Mouse (Mus musculus) limb, embryonic 13.5 days (tissue): ENCODE data around the gene Srsf3. TPM values are rescaled to one million over a fixed set of nuclear protein-coding genes. Genes with fewer than 3 reads are reported as not detected.

ENCODE experiments used
- ATAC-seq: fragments of 200-750 bp; cut with Nextera tagmentation; 2 replicates; pipeline ENCODE4 v1.8.0; 2017; ENCODE audit warnings: low read depth, moderate number of reproducible peaks, moderate TSS enrichment; ENCODE audit not compliant: low FRiP score
- H3K27ac ChIP-seq: fragments of 300-500 bp; sonication (generic); 2 replicates; pipeline ENCODE4 v1.5.1; 2015; ENCODE audit warnings: inconsistent platforms, mild to moderate bottlenecking, moderate library complexity
- H3K27me3 ChIP-seq: fragments of 300-500 bp; sonication (generic); 2 replicates; pipeline ENCODE4 v1.6.1; 2015; ENCODE audit warnings: mild to moderate bottlenecking, inconsistent platforms
- H3K36me3 ChIP-seq: fragments of 300-500 bp; sonication (generic); 2 replicates; pipeline ENCODE4 v1.6.1; 2015; ENCODE audit warnings: inconsistent platforms, mild to moderate bottlenecking, moderate library complexity
- H3K4me1 ChIP-seq: fragments of 300-500 bp; sonication (generic); 2 replicates; pipeline ENCODE4 v1.6.1; 2015; ENCODE audit warnings: inconsistent platforms
- H3K4me2 ChIP-seq: fragments of 300-500 bp; sonication (generic); replicated peaks from 2 replicates; pipeline ENCODE4 v1.6.1; 2015; ENCODE audit warnings: inconsistent platforms, mild to moderate bottlenecking, moderate library complexity
- H3K4me3 ChIP-seq: fragments of 300-500 bp; sonication (generic); 2 replicates; pipeline ENCODE4 v1.5.1; 2015; ENCODE audit warnings: moderate library complexity, mild to moderate bottlenecking, inconsistent platforms
- H3K9ac ChIP-seq: fragments of 300-500 bp; sonication (generic); 2 replicates; pipeline ENCODE4 v1.6.1; 2015; ENCODE audit warnings: mild to moderate bottlenecking, inconsistent platforms
- H3K9me3 ChIP-seq: fragments of 300-500 bp; sonication (generic); 2 replicates; pipeline ENCODE4 v1.6.1; 2016; ENCODE audit warnings: inconsistent platforms
- WGBS: fragments of 180-500 bp; shearing (Covaris S2); methylation state at CpG from one replicate; pipeline ENCODE4 v1.1.7; 2015; 5-methylcytosine and 5-hydroxymethylcytosine counted together
- polyA plus RNA-seq: library from polyadenylated mRNA; unstranded; fragments of >200 nt; fragmentation: Nextera tagmentation; extraction: Ambion mirVana; gene quantifications from 2 replicates; pipeline ENCODE4 v1.2.1, GENCODE M21; 2015

Gene Srsf3
- polyA plus RNA-seq, 1 experiment from 2014 or later: 694 TPM

DNA sequence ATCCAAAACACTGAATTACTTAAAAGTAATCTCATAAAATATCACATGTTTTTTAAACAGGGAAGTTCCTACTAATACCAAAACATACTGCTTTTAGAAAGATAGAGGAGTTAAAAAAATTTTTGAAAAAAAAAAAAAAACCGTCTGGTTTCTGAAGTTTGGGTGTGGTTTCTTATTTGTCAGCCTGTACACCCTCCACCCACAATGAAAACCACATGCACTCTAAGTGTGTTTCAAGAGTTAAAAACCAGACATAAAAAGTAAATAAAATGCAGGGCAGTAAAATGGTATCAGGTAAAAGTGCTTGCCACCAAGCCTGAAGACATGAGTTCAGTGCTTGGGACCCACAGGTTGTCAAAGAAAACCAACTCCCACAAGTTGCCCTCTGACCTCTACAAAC, 28.7 kb upstream of the Srsf3 start:
- H3K9me3 ChIP-seq: no peaks in the 10 kb centered on the region
- no peaks in the 10 kb centered on the region for H3K27me3 ChIP-seq
- no peak overlapping the region for H3K4me2 ChIP-seq
- H3K36me3 ChIP-seq: peaks cover 24% of the 10 kb centered on the region
- no peak for ATAC-seq
- peaks cover 29% of the 10 kb centered on the region for H3K4me1 ChIP-seq
- WGBS: 33% methylated on average over 1 of the region's 1 CpGs
- no peak overlapping the region for H3K27ac ChIP-seq
- H3K9ac ChIP-seq: no peak overlapping the region
- no peak overlapping the region for H3K4me3 ChIP-seq

DNA sequence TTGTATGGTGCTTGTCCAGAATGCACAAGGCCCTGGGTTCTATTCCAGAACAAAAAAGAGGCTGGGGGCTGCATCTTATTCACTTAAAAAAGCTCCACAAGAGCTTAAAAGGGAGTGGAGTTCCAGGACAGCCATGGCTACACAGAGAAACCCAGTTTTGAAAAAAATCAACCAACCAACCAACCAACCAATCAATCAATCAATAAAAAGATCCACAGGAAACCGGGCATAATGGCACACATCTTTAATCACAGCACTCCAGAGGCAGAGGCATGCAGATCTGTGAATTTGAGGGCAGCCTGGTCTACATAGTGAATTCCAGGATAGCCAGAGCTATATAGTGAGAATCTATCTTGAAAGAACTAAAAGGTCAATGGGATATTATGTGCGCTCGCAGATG, 27.4 kb upstream of the Srsf3 start:
- no peaks in the 10 kb centered on the region for H3K27me3 ChIP-seq

DNA sequence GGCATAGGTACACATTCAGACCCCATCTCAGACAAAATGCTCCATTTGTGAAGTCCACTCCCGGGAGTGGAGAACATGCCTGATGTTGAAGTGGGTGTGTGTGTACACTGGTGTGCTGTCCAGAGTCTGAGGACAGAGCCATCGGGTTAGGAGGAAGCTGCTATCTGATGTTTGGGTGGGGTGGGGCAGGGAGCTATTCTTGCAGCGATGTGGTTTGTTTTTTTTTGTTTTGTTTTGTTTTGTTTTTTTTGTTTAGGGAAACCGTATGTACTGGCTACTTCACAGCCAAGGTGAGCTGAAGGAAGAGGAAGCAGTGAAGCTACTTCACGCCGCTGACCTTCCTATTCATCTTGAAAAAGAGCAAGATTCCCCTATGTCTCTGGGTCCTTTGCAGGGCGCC, 25.6 kb upstream of the Srsf3 start:
- Histone ChIP-seq H3K27ac (no peak overlapping the region; the same call in 1 of the 2 replicates), H3K9ac (peak overlapping the region; percentile 97), H3K4me3 (peak overlapping the region; percentile 99), H3K27me3 (no peaks in the 10 kb centered on the region), H3K9me3 (no peaks in the 10 kb centered on the region), H3K4me1 (peaks cover 29% of the 10 kb centered on the region), H3K36me3 (no peaks in the 10 kb centered on the region), H3K4me2 (peak overlapping the region; percentile 84)
- WGBS: 7% methylated on average over 7 of the region's 7 CpGs
- no peak for ATAC-seq

More for the DNA sequence above, 27.4 kb upstream of the Srsf3 start:
- ATAC-seq: no peak
- H3K4me2 ChIP-seq: no peak overlapping the region
- no peak overlapping the region for H3K4me3 ChIP-seq
- no peak overlapping the region for H3K9ac ChIP-seq
- no peak overlapping the region for H3K27ac ChIP-seq
- no peaks in the 10 kb centered on the region for H3K9me3 ChIP-seq
- H3K4me1 ChIP-seq: peaks cover 29% of the 10 kb centered on the region
- peaks cover 12% of the 10 kb centered on the region for H3K36me3 ChIP-seq
- 98% methylated on average over 3 of the region's 3 CpGs for WGBS

DNA sequence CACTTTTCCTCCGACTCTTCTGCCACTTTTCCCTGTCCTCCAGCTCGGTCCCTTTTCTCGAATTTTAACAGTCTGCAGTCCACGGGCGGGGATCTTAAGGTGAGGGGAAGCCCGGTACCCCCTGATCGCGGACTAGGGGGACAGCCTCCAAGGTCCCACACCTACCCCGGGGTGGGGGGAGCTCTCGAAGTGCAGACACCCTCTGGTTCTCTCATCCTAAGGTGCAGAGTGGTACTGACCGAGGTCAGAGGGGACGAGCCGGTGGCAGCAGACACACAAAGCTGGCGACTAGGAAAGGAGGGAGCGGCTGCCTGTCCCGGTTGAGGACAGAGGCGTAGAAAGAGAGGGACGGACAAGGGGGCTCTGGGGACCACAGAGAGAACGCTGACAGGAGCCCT, 25.2 kb upstream of the Srsf3 start:
- no peaks in the 10 kb centered on the region for H3K9me3 ChIP-seq
- H3K27me3 ChIP-seq: no peaks in the 10 kb centered on the region
- H3K4me2 ChIP-seq: peak overlapping the region; percentile 84
- peaks cover 29% of the 10 kb centered on the region for H3K4me1 ChIP-seq
- H3K9ac ChIP-seq: peak overlapping the region; percentile 97
- H3K27ac ChIP-seq: peak overlapping the region; percentile 79
- under 1% methylated on average over 19 of the region's 19 CpGs for WGBS
- ATAC-seq: peak; percentile 34
- H3K4me3 ChIP-seq: peak overlapping the region; percentile 99
- H3K36me3 ChIP-seq: no peaks in the 10 kb centered on the region

DNA sequence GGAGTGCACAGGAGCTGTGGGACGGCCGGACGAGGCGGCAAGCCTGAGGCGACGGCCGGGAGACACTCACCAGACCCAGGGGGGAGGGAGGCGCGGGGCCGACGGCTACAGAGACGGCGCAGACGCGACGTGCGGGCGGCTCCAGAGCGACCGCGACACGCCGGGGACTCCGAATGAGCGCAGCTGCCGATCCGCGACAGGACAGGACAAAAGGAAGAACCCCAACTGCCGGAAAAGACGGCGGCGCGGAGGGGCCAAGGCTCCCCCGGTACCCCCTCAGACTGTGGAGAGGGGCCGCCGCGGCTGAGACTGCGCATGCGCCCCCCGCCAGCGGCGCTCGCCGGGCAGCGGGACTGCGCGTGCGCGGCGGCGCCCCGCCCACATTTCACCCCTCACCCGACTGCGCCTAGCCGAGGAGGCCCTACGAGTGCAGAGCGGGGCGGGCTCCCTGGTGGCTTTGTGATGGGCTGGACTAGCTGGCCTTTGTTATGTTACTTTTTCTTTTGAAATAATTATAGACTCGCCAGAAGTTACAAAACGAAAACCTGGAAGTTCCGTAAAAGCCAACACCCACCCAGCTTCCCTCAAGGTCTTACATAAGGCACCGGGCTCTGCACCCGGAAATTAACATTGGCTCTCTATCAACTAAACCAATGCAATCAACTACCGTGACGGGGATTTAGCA, 24.6 kb upstream of the Srsf3 start, which contains the start of gene Stk38:
Stk38 (minus strand) TSS at position 355 of the 685 bp plus-strand sequence.
- peak; percentile 91 for ATAC-seq
- H3K9ac ChIP-seq: peak within 1 kb of the TSS; percentile 97
- peaks cover 29% of the 10 kb centered on the region for H3K4me1 ChIP-seq
- WGBS: under 1% methylated on average over 60 of the region's 65 CpGs
- H3K36me3 ChIP-seq: no peaks in the 10 kb centered on the region
- peak within 1 kb of the TSS; percentile 99 for H3K4me3 ChIP-seq
- no peaks in the 10 kb centered on the region for H3K9me3 ChIP-seq
- no peaks in the 10 kb centered on the region for H3K27me3 ChIP-seq
- H3K4me2 ChIP-seq: peak within 1 kb of the TSS; percentile 84
- peak within 1 kb of the TSS; percentile 79 for H3K27ac ChIP-seq

DNA sequence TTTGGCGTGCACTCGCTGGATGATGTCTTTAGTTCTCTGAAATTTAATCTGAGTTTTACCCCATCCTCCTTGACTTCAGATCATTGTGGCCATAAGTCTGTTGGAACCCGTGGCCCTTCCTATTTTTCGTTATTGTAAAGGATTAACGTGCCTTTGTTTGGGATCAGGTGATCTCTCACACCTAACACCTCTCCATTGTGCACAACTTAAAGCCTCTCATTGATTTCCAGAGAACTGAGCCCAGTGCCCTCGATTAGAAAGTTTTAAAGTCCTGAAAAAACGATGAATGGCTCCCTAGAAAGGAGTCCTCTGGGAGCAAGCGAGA, 24.1 kb upstream of the Srsf3 start:
- Histone ChIP-seq H3K27me3 (no peaks in the 10 kb centered on the region), H3K9me3 (no peaks in the 10 kb centered on the region), H3K4me2 (peak overlapping the region; percentile 84), H3K36me3 (no peaks in the 10 kb centered on the region), H3K9ac (peak overlapping the region; percentile 97), H3K4me3 (peak overlapping the region; percentile 99), H3K4me1 (peaks cover 29% of the 10 kb centered on the region), H3K27ac (peak overlapping the region; percentile 79)
- ATAC-seq: no peak
- 19% methylated on average over 8 of the region's 8 CpGs for WGBS

DNA sequence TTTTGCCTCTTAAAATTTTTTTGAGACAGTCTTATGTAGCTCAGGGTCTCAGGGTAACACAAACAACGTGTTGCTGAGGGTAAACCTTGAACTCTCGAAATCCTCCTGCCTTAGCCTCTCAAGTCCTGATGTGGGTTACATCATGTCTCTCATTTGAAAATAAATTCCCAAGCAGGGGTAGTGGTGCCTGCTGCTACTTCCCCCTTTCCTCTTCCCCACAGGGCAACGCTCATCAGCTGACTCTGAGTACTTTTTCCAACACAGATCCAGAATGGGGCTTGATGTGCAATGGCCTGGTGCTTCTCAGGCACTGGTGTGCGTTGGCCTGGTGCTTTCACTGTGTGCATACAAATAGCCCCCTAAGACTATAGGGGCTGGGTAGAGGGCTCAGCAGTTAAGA, 23.2 kb upstream of the Srsf3 start:
- Histone ChIP-seq H3K9ac (no peak overlapping the region), H3K36me3 (no peaks in the 10 kb centered on the region), H3K4me3 (no peak overlapping the region), H3K4me2 (no peak overlapping the region), H3K27me3 (no peaks in the 10 kb centered on the region), H3K4me1 (peaks cover 29% of the 10 kb centered on the region), H3K9me3 (no peaks in the 10 kb centered on the region), H3K27ac (no peak overlapping the region)
- ATAC-seq: no peak
- 91% methylated on average over 4 of the region's 4 CpGs for WGBS

DNA sequence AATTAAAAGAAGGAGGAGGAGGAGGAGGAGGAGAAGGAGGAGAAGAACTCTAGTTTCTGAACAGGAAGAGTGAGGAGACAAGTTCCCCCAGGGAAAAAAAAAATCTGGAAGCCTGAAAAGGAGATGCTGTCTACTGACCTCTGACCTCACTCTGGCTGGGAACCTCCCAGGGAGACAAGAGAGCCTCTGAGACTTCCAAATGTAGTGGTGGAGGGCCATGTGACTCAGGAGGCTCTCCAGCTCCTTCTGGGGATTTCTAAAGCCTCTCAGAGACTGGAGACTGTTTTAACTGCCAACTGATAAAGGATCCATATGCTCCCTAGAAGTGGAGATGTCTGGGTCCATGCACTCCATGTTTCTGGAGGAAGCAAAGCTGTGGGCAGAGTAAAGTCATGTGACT, 18.2 kb upstream of the Srsf3 start:
- no peak overlapping the region for H3K4me2 ChIP-seq
- ATAC-seq: no peak
- H3K27me3 ChIP-seq: no peaks in the 10 kb centered on the region
- no peak overlapping the region for H3K27ac ChIP-seq
- H3K36me3 ChIP-seq: no peaks in the 10 kb centered on the region
- no peaks in the 10 kb centered on the region for H3K9me3 ChIP-seq
- peaks cover 4% of the 10 kb centered on the region; the same call in 1 of the 2 replicates for H3K4me1 ChIP-seq
- H3K4me3 ChIP-seq: no peak overlapping the region
- no peak overlapping the region for H3K9ac ChIP-seq

DNA sequence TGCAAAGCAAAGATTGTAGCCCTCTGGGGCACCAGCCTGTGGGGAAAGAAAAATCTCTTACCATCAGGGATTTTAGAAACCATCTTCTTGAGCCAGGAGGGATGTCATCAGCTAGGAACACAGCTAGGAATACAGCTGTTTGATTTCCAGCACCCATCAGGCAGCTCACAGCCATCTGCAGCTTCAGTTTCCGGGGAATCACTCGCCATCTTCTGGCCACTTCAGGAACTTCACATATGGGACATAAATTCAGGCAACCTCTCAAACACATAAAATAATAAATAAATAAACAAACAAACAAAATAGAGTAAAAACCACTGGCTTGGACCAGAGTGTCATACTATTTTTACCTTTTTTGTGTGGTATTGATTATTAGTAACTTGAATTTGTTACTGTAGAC, 16.8 kb upstream of the Srsf3 start:
- WGBS: 28% methylated on average over 2 of the region's 2 CpGs
- H3K4me1 ChIP-seq: peaks cover 4% of the 10 kb centered on the region; the same call in 1 of the 2 replicates
- H3K4me2 ChIP-seq: no peak overlapping the region
- no peak overlapping the region for H3K27ac ChIP-seq
- H3K9me3 ChIP-seq: no peaks in the 10 kb centered on the region
- no peak overlapping the region for H3K9ac ChIP-seq
- H3K4me3 ChIP-seq: no peak overlapping the region
- ATAC-seq: no peak
- no peaks in the 10 kb centered on the region for H3K27me3 ChIP-seq
- no peaks in the 10 kb centered on the region for H3K36me3 ChIP-seq

DNA sequence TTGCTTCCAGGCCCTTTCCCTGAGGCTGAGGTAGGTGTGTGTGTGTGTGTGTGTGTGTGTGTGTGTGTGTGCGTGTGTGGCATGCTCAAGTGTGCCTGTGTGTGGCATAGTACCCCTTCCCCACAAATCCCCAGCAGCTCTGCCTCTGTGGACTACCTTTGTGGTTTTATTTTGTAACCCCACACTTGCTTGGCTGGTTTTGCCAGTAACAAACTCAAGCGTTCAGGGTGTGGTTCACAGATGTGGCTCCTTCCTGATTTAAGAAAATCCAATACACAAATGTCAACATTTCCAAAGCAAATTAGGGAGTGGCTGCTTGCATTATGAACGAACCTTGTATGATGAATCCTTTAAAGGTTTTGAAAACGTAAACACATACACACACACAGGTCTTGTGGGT, 15.7 kb upstream of the Srsf3 start:
- H3K4me3 ChIP-seq: no peak overlapping the region
- H3K27me3 ChIP-seq: no peaks in the 10 kb centered on the region
- H3K4me1 ChIP-seq: peaks cover 4% of the 10 kb centered on the region; the same call in 1 of the 2 replicates
- no peak overlapping the region for H3K9ac ChIP-seq
- 80% methylated on average over 4 of the region's 4 CpGs for WGBS
- no peaks in the 10 kb centered on the region for H3K9me3 ChIP-seq
- H3K36me3 ChIP-seq: no peaks in the 10 kb centered on the region
- no peak for ATAC-seq
- H3K27ac ChIP-seq: no peak overlapping the region
- no peak overlapping the region for H3K4me2 ChIP-seq

DNA sequence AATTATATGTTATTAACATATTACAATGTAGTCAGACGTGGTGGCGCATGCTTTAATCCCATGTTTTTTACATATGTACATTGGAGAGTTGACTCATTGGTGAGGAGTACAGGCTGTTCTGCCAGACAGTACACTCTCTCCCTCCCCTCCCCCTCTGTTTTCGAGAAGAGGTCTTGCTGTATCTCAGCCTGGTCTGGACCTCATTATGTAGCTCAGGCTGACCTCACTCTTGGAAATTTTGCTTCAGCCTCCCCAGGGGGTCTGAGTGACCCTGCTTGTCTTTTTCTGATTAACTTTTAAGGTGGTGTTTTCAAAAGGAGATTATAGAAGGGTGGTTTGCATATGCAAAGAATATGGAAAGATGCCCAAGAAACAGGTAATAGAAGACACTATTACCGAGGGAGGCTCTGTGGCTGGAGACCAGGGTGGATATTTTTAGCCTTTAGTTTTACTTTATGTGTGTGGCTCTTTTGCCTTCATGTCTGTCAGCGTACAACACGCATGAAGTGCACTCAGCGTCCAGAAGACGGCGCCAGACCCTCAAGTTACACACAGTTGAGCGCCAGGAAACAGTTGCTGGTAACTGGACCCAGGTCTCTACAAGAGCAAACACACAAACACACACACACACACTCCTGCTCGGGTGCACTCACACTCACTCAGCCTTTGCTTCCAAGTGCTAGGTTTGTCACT, 14.0 kb upstream of the Srsf3 start:
- H3K27ac ChIP-seq: no peak overlapping the region
- WGBS: 36% methylated on average over 11 of the region's 11 CpGs
- no peak for ATAC-seq

DNA sequence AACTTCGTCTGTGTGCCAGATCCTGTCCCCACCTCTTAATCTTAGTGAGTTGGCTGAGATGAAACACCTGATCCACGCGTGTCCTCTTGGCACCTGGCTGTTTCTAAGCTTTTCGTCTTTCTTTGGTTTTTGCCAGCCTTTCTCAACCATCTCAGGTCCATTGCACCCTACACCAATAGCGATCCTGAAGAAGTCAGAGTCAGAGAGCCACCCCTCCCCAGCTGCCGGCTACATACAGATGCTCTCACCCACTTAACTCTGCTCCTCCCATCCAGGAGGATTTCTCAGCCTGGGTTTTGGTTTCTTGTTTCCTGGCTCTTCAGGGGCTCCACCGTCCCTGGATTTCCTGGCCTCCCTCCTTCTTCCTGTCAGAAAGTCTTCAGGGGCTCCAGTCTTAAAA, 13.0 kb upstream of the Srsf3 start:
- no peak for ATAC-seq
- Histone ChIP-seq H3K27ac (no peak overlapping the region), H3K4me1 (peaks cover 4% of the 10 kb centered on the region), H3K9ac (no peak overlapping the region), H3K4me2 (no peak overlapping the region), H3K9me3 (no peaks in the 10 kb centered on the region), H3K36me3 (no peaks in the 10 kb centered on the region), H3K27me3 (no peaks in the 10 kb centered on the region), H3K4me3 (no peak overlapping the region)
- 69% methylated on average over 7 of the region's 7 CpGs for WGBS

More for the DNA sequence above, 14.0 kb upstream of the Srsf3 start:
- Histone ChIP-seq H3K27me3 (no peaks in the 10 kb centered on the region), H3K4me1 (peaks cover 4% of the 10 kb centered on the region), H3K4me2 (no peak overlapping the region), H3K36me3 (no peaks in the 10 kb centered on the region), H3K9me3 (no peaks in the 10 kb centered on the region), H3K4me3 (no peak overlapping the region), H3K9ac (no peak overlapping the region)

DNA sequence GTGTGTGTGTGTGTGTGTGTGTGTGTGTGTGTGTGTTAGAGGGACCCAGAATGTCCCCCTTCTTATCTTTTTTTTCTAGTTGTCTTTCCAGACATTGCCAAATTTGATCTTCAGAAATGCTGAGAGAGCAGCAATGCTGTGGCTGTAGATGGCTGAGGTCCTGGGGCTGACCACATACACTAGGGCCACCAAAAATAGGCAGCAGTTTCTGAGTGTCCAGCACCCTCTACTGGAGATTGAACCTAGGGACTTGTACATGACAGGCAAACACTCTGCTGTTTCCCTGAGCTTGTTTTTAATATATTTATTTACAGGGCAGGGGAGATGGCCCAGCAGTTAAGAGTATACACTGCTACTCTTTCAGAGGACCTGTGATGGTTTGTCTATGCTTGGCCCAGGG, 12.0 kb upstream of the Srsf3 start:
- Histone ChIP-seq H3K9ac (no peak overlapping the region), H3K36me3 (no peaks in the 10 kb centered on the region), H3K4me2 (no peak overlapping the region), H3K9me3 (no peaks in the 10 kb centered on the region), H3K27ac (no peak overlapping the region), H3K27me3 (no peaks in the 10 kb centered on the region), H3K4me1 (peaks cover 14% of the 10 kb centered on the region), H3K4me3 (no peak overlapping the region)
- ATAC-seq: no peak
